Mouse (Mus musculus) heart, adult 2 months (tissue): Measurements from ENCODE around the gene Acsm3. TPM values are rescaled to one million over a fixed set of nuclear protein-coding genes. Genes with fewer than 3 reads are reported as not detected.

ENCODE experiments used
- DNase-seq, 2 experiments: peaks; one replicate each; pipeline ENCODE4 v3.0.0; 2021
- H3K27ac ChIP-seq: fragments of 200-600 bp; 2 replicates; pipeline ENCODE4 v1.8.1; 2022
- H3K27me3 ChIP-seq: fragments of 200-500 bp; 2 replicates; pipeline ENCODE4 v1.6.1; 2012; ENCODE audit warnings: mild to moderate bottlenecking, low read length, inconsistent platforms, mixed read lengths; ENCODE audit not compliant: control insufficient read depth, insufficient read depth
- H3K36me3 ChIP-seq: fragments of 200-500 bp; 2 replicates; pipeline ENCODE4 v1.6.1; 2012; ENCODE audit warnings: low read length, inconsistent platforms; ENCODE audit not compliant: control insufficient read depth, insufficient read depth
- H3K4me1 ChIP-seq: fragments of 200-500 bp; 2 replicates; pipeline ENCODE4 v1.6.1; 2011; ENCODE audit warnings: low read length; ENCODE audit not compliant: control insufficient read depth, insufficient read depth
- H3K4me3 ChIP-seq: fragments of 200-600 bp; 2 replicates; pipeline ENCODE4 v1.8.1; 2022
- H3K79me2 ChIP-seq: fragments of 200-500 bp; replicated peaks from 2 replicates; pipeline ENCODE4 v1.6.1; 2012; ENCODE audit warnings: mild to moderate bottlenecking, inconsistent platforms, low read length, moderate library complexity, mixed read lengths; ENCODE audit not compliant: control insufficient read depth, insufficient read depth
- H3K9ac ChIP-seq: fragments of 200-500 bp; 2 replicates; pipeline ENCODE4 v1.6.1; 2012; ENCODE audit warnings: low read depth, mild to moderate bottlenecking, control low read depth, inconsistent platforms, low read length, mixed read lengths
- CTCF ChIP-seq: fragments of 200-600 bp; IDR thresholded peaks from 2 replicates; pipeline ENCODE4 v1.8.1; 2022; ENCODE audit warnings: antibody characterized with exemption, mild to moderate bottlenecking, moderate library complexity
- EP300 ChIP-seq: fragments of 200-500 bp; IDR thresholded peaks from 2 replicates; pipeline ENCODE4 v1.6.1; 2011; ENCODE audit warnings: low read depth, low read length, control low read depth; ENCODE audit not compliant: insufficient read depth
- POLR2A ChIP-seq: fragments of 200-500 bp; IDR thresholded peaks from 2 replicates; pipeline ENCODE4 v1.6.1; 2011; ENCODE audit warnings: mild to moderate bottlenecking, low read depth, low read length, control low read depth; ENCODE audit not compliant: insufficient read depth
- WGBS: fragments of 180-500 bp; shearing (Covaris S2); methylation state at CpG from one replicate; pipeline ENCODE4 v1.1.7; 2018; 5-methylcytosine and 5-hydroxymethylcytosine counted together
- intact Hi-C: fragments of 180-260 bp; cut with DNase I; formaldehyde crosslinking; loops from one replicate; pipeline ENCODE4 v1.15.1; 2025
- polyA plus RNA-seq: library from polyadenylated mRNA; depleted of rRNA; stranded (reverse); fragments of >200 nt; gene quantifications from 2 replicates; pipeline ENCODE4 v1.2.3, GENCODE M21; 2012
- total RNA-seq, 2 experiments: library from RNA; stranded (reverse); gene quantifications; 2 replicates each; pipeline ENCODE4 v1.2.3; 2021

Gene Acsm3
- total and polyA plus RNA-seq, 3 experiments = 0.73 to 12.0 (median 1.3) TPM

DNA sequence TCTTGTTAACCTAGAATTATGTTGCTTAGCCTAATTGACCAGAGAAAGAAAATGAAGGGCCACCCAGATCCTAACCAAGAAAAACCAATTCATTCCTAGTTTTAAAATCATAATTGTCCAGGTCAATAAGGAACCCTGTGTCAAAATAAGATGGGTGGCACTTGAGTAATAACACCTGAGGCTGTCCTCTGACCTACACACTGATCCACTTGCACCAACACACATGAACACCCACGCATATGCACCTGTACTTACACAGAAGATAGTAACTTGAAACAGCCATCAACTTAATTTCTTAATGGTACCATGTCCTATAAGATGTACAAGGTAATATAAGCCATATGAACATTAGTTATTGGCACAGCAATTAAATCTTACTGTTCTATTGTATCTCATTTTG lies 7.0 kb upstream of the Acsm3 start:
- H3K4me3 ChIP-seq = no peak overlapping the region
- WGBS = 85% methylated on average over 1 of the region's 1 CpGs
- intact Hi-C loops = no loop called here

DNA sequence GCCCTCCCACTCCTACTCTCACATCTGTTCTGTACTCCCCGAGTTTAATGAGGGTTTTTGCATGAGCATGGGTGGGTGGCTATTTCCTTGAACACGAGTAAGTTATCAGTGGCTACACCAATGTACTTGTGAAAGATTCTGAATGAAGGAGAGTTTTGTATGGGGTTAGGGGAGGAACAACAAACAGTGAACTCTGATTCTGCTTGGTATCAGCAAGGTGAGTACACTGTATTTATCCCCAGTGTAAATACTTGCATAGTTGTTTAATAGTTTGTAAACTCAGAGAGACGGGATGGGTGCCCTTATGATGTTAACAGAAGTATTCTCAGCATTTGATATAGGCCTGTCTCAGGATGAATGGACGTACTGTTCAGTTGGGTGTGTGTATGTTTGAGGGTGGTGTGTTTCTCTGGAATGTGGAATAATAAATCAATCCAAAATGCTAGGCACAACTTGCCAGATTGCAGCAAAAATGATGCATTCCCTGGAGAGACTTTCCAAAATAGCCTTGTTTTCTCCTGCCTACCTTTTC lies 1.5 kb downstream of the Acsm3 start:
- 51% methylated on average over 4 of the region's 4 CpGs for WGBS
- no peak for TF ChIP-seq EP300
- TF ChIP-seq POLR2A = no peak
- no peak for TF ChIP-seq CTCF
- no peak for DNase-seq
- Histone ChIP-seq H3K4me1 (no peaks in the 10 kb centered on the region), H3K79me2 (no peaks in the 10 kb centered on the region), H3K27me3 (no peaks in the 10 kb centered on the region), H3K9ac (no peak overlapping the region), H3K27ac (no peak overlapping the region), H3K4me3 (no peak overlapping the region), H3K36me3 (no peaks in the 10 kb centered on the region)
- intact Hi-C loops = no loop called here

More for the DNA sequence above, 7.0 kb upstream of the Acsm3 start:
- Histone ChIP-seq H3K79me2 (no peaks in the 10 kb centered on the region), H3K36me3 (no peaks in the 10 kb centered on the region), H3K27ac (no peak overlapping the region), H3K9ac (no peak overlapping the region), H3K4me1 (no peaks in the 10 kb centered on the region), H3K27me3 (no peaks in the 10 kb centered on the region)
- TF ChIP-seq EP300 = no peak
- TF ChIP-seq CTCF = no peak
- no peak for TF ChIP-seq POLR2A
- DNase-seq = no peak

DNA sequence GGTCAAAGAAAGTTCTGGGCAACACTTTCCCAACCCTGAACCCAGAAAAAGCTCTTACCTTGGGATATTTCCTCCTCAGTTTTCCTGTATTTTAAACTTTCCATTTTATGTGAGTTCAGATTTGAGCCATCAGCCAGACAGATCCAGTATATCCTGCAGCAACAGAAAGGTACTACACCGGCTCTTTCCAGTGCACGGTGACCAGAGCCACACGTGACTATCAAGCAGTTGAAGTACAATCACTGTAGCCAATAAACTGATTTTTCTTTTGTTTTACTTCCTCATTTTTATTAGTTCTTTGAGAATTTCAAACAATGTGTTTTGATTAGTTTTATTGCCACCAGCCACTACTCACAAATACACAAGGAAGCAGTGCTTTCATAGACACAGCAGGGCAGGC lies 3.7 kb downstream of the Acsm3 start:
- Histone ChIP-seq H3K79me2 (no peaks in the 10 kb centered on the region), H3K9ac (no peak overlapping the region), H3K27ac (no peak overlapping the region), H3K4me1 (no peaks in the 10 kb centered on the region), H3K27me3 (no peaks in the 10 kb centered on the region), H3K36me3 (no peaks in the 10 kb centered on the region), H3K4me3 (no peak overlapping the region)
- no peak for DNase-seq
- 89% methylated on average over 3 of the region's 3 CpGs for WGBS
- intact Hi-C loops = no loop called here
- no peak for TF ChIP-seq EP300
- TF ChIP-seq CTCF = no peak
- TF ChIP-seq POLR2A = no peak

DNA sequence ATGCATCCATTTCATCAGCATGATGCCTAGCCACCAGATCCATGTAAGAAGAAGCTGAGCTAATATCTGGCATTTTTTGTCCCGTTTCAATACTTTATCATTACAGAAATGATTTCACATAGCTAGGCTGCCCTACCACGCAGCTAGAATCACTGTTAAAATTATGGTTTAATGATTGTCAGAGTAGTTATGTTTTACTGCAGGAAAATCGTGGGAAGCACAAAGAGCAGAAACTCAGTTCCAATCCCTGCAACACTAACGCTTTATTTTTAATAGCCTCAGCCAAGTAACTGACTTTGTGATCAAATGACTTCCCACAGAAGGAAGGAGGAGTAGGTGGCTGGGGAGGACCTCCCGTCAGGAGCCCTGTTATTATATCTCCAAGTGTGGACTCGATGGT lies 6.3 kb downstream of the Acsm3 start:
- TF ChIP-seq POLR2A (no peak), EP300 (no peak), CTCF (no peak)
- H3K79me2 ChIP-seq = no peaks in the 10 kb centered on the region
- no peaks in the 10 kb centered on the region for H3K27me3 ChIP-seq
- no peak for DNase-seq
- H3K4me3 ChIP-seq = no peak overlapping the region
- H3K9ac ChIP-seq = no peak overlapping the region
- no peak overlapping the region for H3K27ac ChIP-seq
- H3K36me3 ChIP-seq = no peaks in the 10 kb centered on the region
- no peaks in the 10 kb centered on the region for H3K4me1 ChIP-seq
- 76% methylated on average over 6 of the region's 6 CpGs for WGBS
- intact Hi-C loops = no loop called here

DNA sequence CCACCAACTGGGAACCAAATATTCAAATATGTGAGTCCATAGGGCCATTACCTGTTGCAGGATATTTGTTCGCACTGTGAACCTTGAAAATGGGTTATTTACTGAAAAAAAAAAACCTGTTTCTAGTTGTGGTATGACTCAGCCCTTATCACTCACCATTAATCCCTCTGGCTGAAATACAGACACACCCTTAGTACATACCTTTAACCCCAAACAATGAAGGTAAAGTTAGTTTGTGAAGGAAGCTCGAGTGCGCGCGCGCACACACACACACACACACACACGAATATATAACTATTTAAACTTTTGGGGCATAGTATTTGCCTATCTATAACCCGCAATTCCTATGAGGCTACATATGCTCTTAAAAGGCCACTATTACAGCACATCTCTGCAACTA lies 9.2 kb downstream of the Acsm3 start:
- no peak overlapping the region for H3K4me3 ChIP-seq
- H3K9ac ChIP-seq = no peak overlapping the region
- no peaks in the 10 kb centered on the region for H3K27me3 ChIP-seq
- no peaks in the 10 kb centered on the region for H3K4me1 ChIP-seq
- DNase-seq = no peak
- 87% methylated on average over 8 of the region's 8 CpGs for WGBS
- intact Hi-C loops = no loop called here
- H3K36me3 ChIP-seq = no peaks in the 10 kb centered on the region
- no peak for TF ChIP-seq CTCF
- no peak for TF ChIP-seq POLR2A
- no peak for TF ChIP-seq EP300
- no peaks in the 10 kb centered on the region for H3K79me2 ChIP-seq
- no peak overlapping the region for H3K27ac ChIP-seq

DNA sequence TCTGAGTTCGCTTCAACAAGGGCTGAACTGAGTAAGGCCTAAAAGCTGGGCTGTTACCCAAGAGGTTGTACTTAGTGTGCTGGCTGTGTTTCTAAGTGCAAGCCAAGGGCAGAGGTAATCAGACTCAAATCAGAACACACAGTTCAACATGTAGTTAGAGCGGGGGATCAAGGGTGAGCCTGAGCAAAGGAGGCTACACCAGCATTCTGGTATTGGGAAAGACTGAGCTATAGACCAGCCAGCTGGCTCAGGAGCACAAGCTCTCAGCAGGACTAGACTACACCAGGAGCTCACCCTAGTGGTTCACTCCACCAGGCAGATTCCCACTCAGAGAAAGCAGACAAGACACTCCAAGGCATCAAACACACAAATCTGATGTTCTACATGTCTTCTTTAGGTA lies 22.7 kb downstream of the Acsm3 start:
- Histone ChIP-seq H3K27ac (no peak overlapping the region), H3K4me3 (no peak overlapping the region), H3K4me1 (no peaks in the 10 kb centered on the region), H3K27me3 (no peaks in the 10 kb centered on the region), H3K36me3 (no peaks in the 10 kb centered on the region), H3K9ac (no peak overlapping the region), H3K79me2 (no peaks in the 10 kb centered on the region)
- intact Hi-C loops = no loop called here
- 89% methylated on average over 2 of the region's 2 CpGs for WGBS
- DNase-seq = peak in 1 of 2 experiments; percentile 26
- no peak for TF ChIP-seq EP300
